8 mouse cellular contexts compared by ENCODE assay signal in the genomic region with DNA sequence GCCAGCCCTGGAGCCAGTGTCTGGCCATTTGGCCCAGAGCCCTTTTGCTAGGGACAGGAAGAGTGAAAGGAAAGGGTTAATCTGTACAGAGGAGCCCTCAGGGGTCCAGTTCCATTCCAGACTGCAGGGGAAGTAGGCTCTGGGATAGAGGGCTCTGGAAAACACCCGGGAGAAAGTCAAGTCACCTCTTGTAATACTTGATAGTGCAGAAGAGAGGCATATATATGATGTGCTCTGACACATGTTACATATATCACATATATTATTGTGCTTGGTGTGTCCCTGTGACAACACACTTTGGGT. TPM values are rescaled to one million over a fixed set of nuclear protein-coding genes. Genes with fewer than 3 reads are reported as not detected.
A peak's percentile ranks its signal among the peaks of the same experiment; 100 is the strongest.
DNase-seq lines count a peak whose midpoint lies in the region; ATAC-seq and TF ChIP-seq lines count a peak whose summit lies in the region.

No protein-coding gene starts in this region.

- peak overlapping the region; percentile 77 for H3K9ac ChIP-seq in heart, embryonic 13.5 days
- peak overlapping the region; percentile 67 for H3K9ac ChIP-seq in liver, embryonic 16.5 days (ENCODE audit: low read depth, low read length)

- no peak overlapping the region for H3K27ac ChIP-seq in heart, embryonic 13.5 days (replicated peaks)
- H3K27ac ChIP-seq in liver, embryonic 16.5 days (ENCODE audit: low read length) = peak overlapping the region; percentile 75

- TF ChIP-seq CTCF in brain, embryonic 14.5 days (IDR thresholded peaks at IDR 0.05; ENCODE audit: borderline replicate concordance, extremely low read depth, insufficient read depth, insufficient read length) = no peak

- peaks cover 12% of the 10 kb centered on the region for H3K27me3 ChIP-seq in heart, embryonic 13.5 days (replicated peaks)
- no peaks in the 10 kb centered on the region for H3K27me3 ChIP-seq in liver, embryonic 16.5 days (ENCODE audit: control insufficient read depth, insufficient read depth, low read depth, low read length)

- H3K9me3 ChIP-seq in heart, embryonic 13.5 days = no peaks in the 10 kb centered on the region
- no peaks in the 10 kb centered on the region for H3K9me3 ChIP-seq in liver, embryonic 16.5 days (replicated peaks; ENCODE audit: control insufficient read depth, low read length)

- ATAC-seq in heart, embryonic 13.5 days (ENCODE audit: extremely low read depth, insufficient number of reproducible peaks, low FRiP score, low TSS enrichment) = no peak
- no peak for ATAC-seq in liver, embryonic 16.5 days (ENCODE audit: low read depth)

- no peak for TF ChIP-seq POLR2A in brain, embryonic 14.5 days (IDR thresholded peaks at IDR 0.05; ENCODE audit: borderline replicate concordance, extremely low read depth, insufficient read depth, insufficient read length, poor library complexity, severe bottlenecking)

- DNase-seq in heart, adult 9 months (ENCODE audit: low spot score in 2 of 2) = no peak
- DNase-seq in brain, embryonic 14.5 days (ENCODE audit: low read depth) = peak; percentile 78
- peak; percentile 78 for DNase-seq in forelimb bud, embryonic 11.5 days (ENCODE audit: low read depth, low spot score)
- peak; percentile 28 to 40 for DNase-seq in thymus, postnatal 36 days
- no peak for DNase-seq in testis, postnatal 10 days (ENCODE audit: low spot score)
- DNase-seq in ovary, postnatal 14 days (ENCODE audit: low spot score) = no peak

- H3K4me3 ChIP-seq in heart, embryonic 13.5 days = peak overlapping the region; percentile 56
- peak overlapping the region; percentile 61 for H3K4me3 ChIP-seq in liver, embryonic 16.5 days (ENCODE audit: low read depth, low read length)

- peaks cover 19% of the 10 kb centered on the region for H3K4me1 ChIP-seq in heart, embryonic 13.5 days
- H3K4me1 ChIP-seq in liver, embryonic 16.5 days (ENCODE audit: control insufficient read depth, low read depth, low read length) = peaks cover 40% of the 10 kb centered on the region

- 0% methylated on average over 1 of the region's 1 CpGs for WGBS in heart, embryonic 13.5 days
- 7% methylated on average over 1 of the region's 1 CpGs for WGBS in liver, embryonic 16.5 days (ENCODE audit: insufficient replicate concordance)

- peak overlapping the region; percentile 99 for H3K4me2 ChIP-seq in heart, embryonic 13.5 days
- H3K4me2 ChIP-seq in liver, embryonic 16.5 days (ENCODE audit: low read depth, low read length) = peak overlapping the region; percentile 91

- H3K36me3 ChIP-seq in heart, embryonic 13.5 days = no peaks in the 10 kb centered on the region
- H3K36me3 ChIP-seq in liver, embryonic 16.5 days (ENCODE audit: control insufficient read depth, insufficient read depth) = no peaks in the 10 kb centered on the region

RNA-seq across cellular contexts. Expression of gene Hdhd5, which starts 49.5 kb away (rescaled TPM):
- polyA plus RNA-seq in heart, embryonic 13.5 days (2015; fragmentation: Nextera tagmentation; extraction: Ambion mirVana) = 13.3 and 14.1 TPM in 2 replicates
- 22.1 and 26.4 TPM in 2 replicates for polyA plus RNA-seq in brain, embryonic 14.5 days (2012; rRNA removed)
- polyA plus RNA-seq in liver, embryonic 16.5 days (2015; fragmentation: Nextera tagmentation; extraction: Ambion mirVana) = 8.9 and 9.5 TPM in 2 replicates

Comparison
In these comparisons a context has a peak if more than half of its experiments do, and no peak if none do; other contexts are left out.
1. DNase-seq: peak in brain, embryonic 14.5 days (single experiment), forelimb bud, embryonic 11.5 days (single experiment) and thymus, postnatal 36 days (2 of 2); none in heart, adult 9 months (0 of 2), testis, postnatal 10 days (single experiment) and ovary, postnatal 14 days (single experiment).